Mouse (Mus musculus) embryo, embryonic 9.5 days (tissue): ENCODE data around the gene Olfr1441.

ENCODE experiments used
- DNase-seq: peaks from one replicate; pipeline ENCODE4 v3.0.0-alpha.2; 2017; ENCODE audit errors: extremely low spot score

Gene Olfr1441

GRCm38 (mm10) chr19:12417361-12417760 lies at the start of gene Olfr1441:
TSS of gene Olfr1441 (plus strand) at chr19:12417433.
- DNase-seq, result no peak

- no peak for DNase-seq
These were observed 44.2 kb upstream of the Olfr1441 start for GRCm38 (mm10) chr19:12373004-12373403.

- no peak for DNase-seq
These were observed 42.7 kb upstream of the Olfr1441 start for GRCm38 (mm10) chr19:12374465-12375025.

GRCm38 (mm10) chr19:12386979-12387378 lies 30.3 kb upstream of the Olfr1441 start, which contains the start of gene Olfr1440:
TSS of gene Olfr1440 (plus strand) at chr19:12387279.
- DNase-seq, result no peak

GRCm38 (mm10) chr19:12413737-12414136 lies 3.5 kb upstream of the Olfr1441 start:
- DNase-seq, result no peak

- no peak for DNase-seq
These were observed 1.1 kb downstream of the Olfr1441 start for GRCm38 (mm10) chr19:12418312-12418711.

GRCm38 (mm10) chr19:12420555-12420954 lies 3.3 kb downstream of the Olfr1441 start:
- no peak for DNase-seq

- DNase-seq, result no peak
These were observed 4.4 kb downstream of the Olfr1441 start for GRCm38 (mm10) chr19:12421680-12422079.

- DNase-seq, result no peak
These were observed 9.9 kb downstream of the Olfr1441 start for GRCm38 (mm10) chr19:12427101-12427500.

GRCm38 (mm10) chr19:12427605-12428004 lies 10.4 kb downstream of the Olfr1441 start, which contains the start of gene Pfpl:
TSS of gene Pfpl (plus strand) at chr19:12427905.
- no peak for DNase-seq

- peak; percentile 19 for DNase-seq
These were observed 15.8 kb downstream of the Olfr1441 start for GRCm38 (mm10) chr19:12433033-12433432.

GRCm38 (mm10) chr19:12435011-12435416 lies 17.8 kb downstream of the Olfr1441 start:
- no peak for DNase-seq

- DNase-seq, result no peak
These were observed 18.7 kb downstream of the Olfr1441 start for GRCm38 (mm10) chr19:12435750-12436524.

GRCm38 (mm10) chr19:12439581-12439980 lies 22.3 kb downstream of the Olfr1441 start:
- no peak for DNase-seq

- no peak for DNase-seq
These were observed 23.0 kb downstream of the Olfr1441 start for GRCm38 (mm10) chr19:12440103-12440725.

- no peak for DNase-seq
These were observed 25.3 kb downstream of the Olfr1441 start for GRCm38 (mm10) chr19:12442560-12442959.

GRCm38 (mm10) chr19:12445014-12445413 lies 27.8 kb downstream of the Olfr1441 start:
- no peak for DNase-seq

- no peak for DNase-seq
These were observed 40.3 kb downstream of the Olfr1441 start for GRCm38 (mm10) chr19:12457401-12458066.

- DNase-seq, result no peak
These were observed 42.3 kb downstream of the Olfr1441 start for GRCm38 (mm10) chr19:12459516-12459915.

GRCm38 (mm10) chr19:12460282-12461249 lies 43.3 kb downstream of the Olfr1441 start, which contains the start of gene Mpeg1:
TSS of gene Mpeg1 (plus strand) at chr19:12460779.
- DNase-seq, result no peak
